Comparison of ENCODE assay signal across 21 mouse cellular contexts in genomic region chr17:50373496-50374141, GRCm38 (mm10).
DNase-seq lines count a peak whose midpoint lies in the region; ATAC-seq and TF ChIP-seq lines count a peak whose summit lies in the region.
"Had no signal": no experiment of that assay in that cellular context is flagged by ENCODE, and none has a peak within 500 bp of the region (broad histone marks: within the 10 kb centered on the region; RNA-seq: fewer than 3 reads in every experiment).

No protein-coding gene starts in this region.

- H3K4me2 ChIP-seq in midbrain, postnatal 0 days (ENCODE audit: low read depth, low read length, poor library complexity, severe bottlenecking), result no peak overlapping the region
- H3K4me2 ChIP-seq in kidney, embryonic 14.5 days (replicated peaks; ENCODE audit: low read depth, low read length), result no peak overlapping the region
- H3K4me2 ChIP-seq: forebrain, embryonic 15.5 days; heart, embryonic 11.5 days; hindbrain, embryonic 13.5 days; intestine, embryonic 15.5 days had no signal

- 22% methylated on average over 5 of the region's 5 CpGs for WGBS in cerebellum, adult 2 months
- 88% methylated on average over 5 of the region's 5 CpGs for WGBS in thymus, adult 2 months
- WGBS in midbrain, postnatal 0 days, result 85% methylated on average over 5 of the region's 5 CpGs
- 79% methylated on average over 5 of the region's 5 CpGs for WGBS in kidney, embryonic 14.5 days

- peaks cover 5% of the 10 kb centered on the region for H3K4me1 ChIP-seq in cerebellum, adult 2 months (ENCODE audit: control insufficient read depth, insufficient read depth, low read length)
- H3K4me1 ChIP-seq in thymus, adult 2 months (replicated peaks; ENCODE audit: control insufficient read depth, insufficient read depth, low read length), result no peaks in the 10 kb centered on the region; the same call in 1 of the 2 replicates
- no peaks in the 10 kb centered on the region for H3K4me1 ChIP-seq in midbrain, postnatal 0 days (ENCODE audit: insufficient read depth, low read length)
- H3K4me1 ChIP-seq in kidney, embryonic 14.5 days (ENCODE audit: control insufficient read depth, insufficient read depth, low read length), result no peaks in the 10 kb centered on the region
- H3K4me1 ChIP-seq: forebrain, embryonic 15.5 days; hindbrain, embryonic 10.5 days; hindbrain, embryonic 13.5 days; intestine, embryonic 15.5 days had no signal

- H3K36me3 ChIP-seq in thymus, adult 2 months (ENCODE audit: control insufficient read depth, insufficient read depth, low read length), result no peaks in the 10 kb centered on the region
- no peaks in the 10 kb centered on the region for H3K36me3 ChIP-seq in midbrain, postnatal 0 days (ENCODE audit: insufficient read depth, low read length)
- H3K36me3 ChIP-seq in kidney, embryonic 14.5 days (ENCODE audit: control insufficient read depth, insufficient read depth, low read length), result no peaks in the 10 kb centered on the region
- H3K36me3 ChIP-seq: forebrain, embryonic 15.5 days; hindbrain, embryonic 10.5 days; hindbrain, embryonic 13.5 days; intestine, embryonic 15.5 days had no signal

- no peak for ATAC-seq in midbrain, postnatal 0 days (ENCODE audit: low FRiP score)
- no peak for ATAC-seq in kidney, embryonic 14.5 days (ENCODE audit: low FRiP score, low TSS enrichment)
- ATAC-seq: CD4-positive, CD25-positive, alpha-beta regulatory T cell, adult 4 months; forebrain, embryonic 15.5 days; hindbrain, embryonic 16.5 days; intestine, embryonic 15.5 days had no signal

- H3K27me3 ChIP-seq in cerebellum, adult 2 months (ENCODE audit: control insufficient read depth, insufficient read depth, low read length), result no peaks in the 10 kb centered on the region
- no peaks in the 10 kb centered on the region for H3K27me3 ChIP-seq in thymus, adult 2 months (ENCODE audit: control insufficient read depth, insufficient read depth, low read length)
- H3K27me3 ChIP-seq in midbrain, postnatal 0 days (ENCODE audit: insufficient read depth, low read length), result no peaks in the 10 kb centered on the region
- H3K27me3 ChIP-seq in kidney, embryonic 14.5 days (ENCODE audit: control insufficient read depth, insufficient read depth, low read length), result no peaks in the 10 kb centered on the region
- H3K27me3 ChIP-seq: forebrain, embryonic 15.5 days; hindbrain, embryonic 13.5 days; intestine, embryonic 15.5 days had no signal

- no peak for TF ChIP-seq POLR2A in cerebellum, adult 2 months (IDR thresholded peaks at IDR 0.05; ENCODE audit: borderline replicate concordance, insufficient read depth, low read length)
- TF ChIP-seq POLR2A in thymus, adult 2 months (IDR thresholded peaks at IDR 0.05; ENCODE audit: control insufficient read depth, extremely low read depth, insufficient read depth, low read length, poor library complexity), result no peak

- peak; percentile 28 to 30 for DNase-seq in cerebellum, adult 18-20 months
- DNase-seq in cerebellum, adult 8-10 months, result no peak
- DNase-seq in cerebellum, adult 2 months, result peak; percentile 33 to 60
- peak; percentile 38 for DNase-seq in cerebellum, adult 9-11 months
- peak; percentile 51 to 52 for DNase-seq in cerebellum, postnatal 25 days
- DNase-seq in thymus, adult 2 months, result no peak
- DNase-seq in midbrain, postnatal 0 days (ENCODE audit: low spot score), result no peak
- DNase-seq: adrenal gland, adult 2 months; adrenal gland, postnatal 14 days; gastrocnemius, postnatal 36 days; heart, postnatal 36 days; kidney, adult 11 months; kidney, adult 8-10 months had no signal

- no peak overlapping the region for H3K9ac ChIP-seq in midbrain, postnatal 0 days (replicated peaks; ENCODE audit: low read length, poor library complexity, severe bottlenecking)
- no peak overlapping the region for H3K9ac ChIP-seq in kidney, embryonic 14.5 days (ENCODE audit: low read depth, low read length)
- H3K9ac ChIP-seq: forebrain, embryonic 15.5 days; hindbrain, embryonic 13.5 days; intestine, embryonic 15.5 days had no signal

- no peak overlapping the region for H3K27ac ChIP-seq in cerebellum, adult 2 months (ENCODE audit: insufficient read depth, low read length)
- H3K27ac ChIP-seq in thymus, adult 2 months (ENCODE audit: control insufficient read depth, insufficient read depth, low read length), result no peak overlapping the region
- no peak overlapping the region for H3K27ac ChIP-seq in midbrain, postnatal 0 days (ENCODE audit: low read depth, low read length)
- no peak overlapping the region for H3K27ac ChIP-seq in kidney, embryonic 14.5 days (ENCODE audit: low read depth, low read length)
- H3K27ac ChIP-seq: forebrain, embryonic 15.5 days; hindbrain, embryonic 10.5 days; hindbrain, embryonic 13.5 days; intestine, embryonic 15.5 days had no signal

- H3K9me3 ChIP-seq in midbrain, postnatal 0 days (ENCODE audit: low read length), result no peaks in the 10 kb centered on the region
- no peaks in the 10 kb centered on the region for H3K9me3 ChIP-seq in kidney, embryonic 14.5 days (ENCODE audit: control insufficient read depth, low read length)
- H3K9me3 ChIP-seq: forebrain, embryonic 15.5 days; hindbrain, embryonic 10.5 days; hindbrain, embryonic 13.5 days; intestine, embryonic 15.5 days had no signal

- H3K4me3 ChIP-seq in cerebellum, adult 2 months (replicated peaks; ENCODE audit: insufficient read depth, low read depth, low read length), result no peak overlapping the region
- H3K4me3 ChIP-seq in thymus, adult 2 months (ENCODE audit: control insufficient read depth, insufficient read depth, low read length), result no peak overlapping the region
- no peak overlapping the region for H3K4me3 ChIP-seq in midbrain, postnatal 0 days (ENCODE audit: low read depth, low read length)
- no peak overlapping the region for H3K4me3 ChIP-seq in kidney, embryonic 14.5 days (ENCODE audit: low read length)
- H3K4me3 ChIP-seq: forebrain, embryonic 15.5 days; hindbrain, embryonic 10.5 days; hindbrain, embryonic 13.5 days; intestine, embryonic 15.5 days had no signal

- no peak for TF ChIP-seq CTCF in cerebellum, adult 2 months (IDR thresholded peaks at IDR 0.05; ENCODE audit: borderline replicate concordance, insufficient read depth, low read depth, low read length)
- TF ChIP-seq CTCF in thymus, adult 2 months (IDR thresholded peaks at IDR 0.05; ENCODE audit: borderline replicate concordance, control insufficient read depth, extremely low read depth, insufficient read depth, low read length, poor library complexity), result no peak
- TF ChIP-seq CTCF in midbrain, postnatal 0 days (IDR thresholded peaks at IDR 0.05), result no peak

Comparison
In these comparisons a context has a peak if more than half of its experiments do, and no peak if none do; other contexts are left out.
1. DNase-seq: peak in cerebellum, adult 18-20 months (2 of 2), cerebellum, adult 2 months (2 of 2), cerebellum, adult 9-11 months (single experiment) and cerebellum, postnatal 25 days (2 of 2); none in cerebellum, adult 8-10 months (single experiment), thymus, adult 2 months (single experiment) and midbrain, postnatal 0 days (single experiment).